Mouse (Mus musculus) testis, adult 2 months (tissue): ENCODE measurements at regions not wholly inside any gene's neighbourhood (a gene's known extent, or its start where the extent isn't known, plus 50 kb on each side); places are given as distances from the start of the nearest gene placed in this dataset.

Source experiments
- H3K27ac ChIP-seq: fragments of 200-500 bp; 2 replicates; pipeline ENCODE4 v1.5.1; 2012; ENCODE audit warnings: low read depth, low read length; ENCODE audit not compliant: control insufficient read depth, insufficient read depth
- H3K27me3 ChIP-seq: fragments of 200-500 bp; 2 replicates; pipeline ENCODE4 v1.6.1; 2012; ENCODE audit warnings: mild to moderate bottlenecking, low read length, moderate library complexity; ENCODE audit not compliant: control insufficient read depth, insufficient read depth
- H3K36me3 ChIP-seq: fragments of 200-500 bp; 2 replicates; pipeline ENCODE4 v1.6.1; 2012; ENCODE audit warnings: mild to moderate bottlenecking, low read length; ENCODE audit not compliant: control insufficient read depth, insufficient read depth
- H3K4me1 ChIP-seq: fragments of 200-500 bp; 2 replicates; pipeline ENCODE4 v1.6.1; 2012; ENCODE audit warnings: low read length; ENCODE audit not compliant: control insufficient read depth, insufficient read depth
- H3K4me3 ChIP-seq: fragments of 200-500 bp; 2 replicates; pipeline ENCODE4 v1.5.1; 2012; ENCODE audit warnings: low read depth, mild to moderate bottlenecking, low read length, moderate library complexity, mixed read lengths; ENCODE audit not compliant: control insufficient read depth
- CTCF ChIP-seq: fragments of 200-500 bp; IDR thresholded peaks from 2 replicates; pipeline ENCODE4 v1.5.1; 2012; ENCODE audit warnings: low read depth, mild to moderate bottlenecking, inconsistent platforms, low read length, moderate library complexity; ENCODE audit not compliant: control insufficient read depth, insufficient read depth, insufficient replicate concordance
- POLR2A ChIP-seq: fragments of 200-500 bp; IDR thresholded peaks from 2 replicates; pipeline ENCODE4 v1.6.1; 2012; ENCODE audit warnings: low read depth, mild to moderate bottlenecking, inconsistent platforms, low read length, moderate library complexity; ENCODE audit not compliant: control insufficient read depth

- Histone ChIP-seq H3K4me1 (no peaks in the 10 kb centered on the region), H3K4me3 (no peak overlapping the region), H3K36me3 (no peaks in the 10 kb centered on the region), H3K27ac (no peak overlapping the region), H3K27me3 (no peaks in the 10 kb centered on the region)
- TF ChIP-seq POLR2A (no peak), CTCF (no peak)
Observed at GRCm38 (mm10) chr15:36339971-36340550, 667.5 kb downstream of the Zfp706 start.

- H3K4me1 ChIP-seq: no peaks in the 10 kb centered on the region
- no peak overlapping the region for H3K4me3 ChIP-seq
- H3K27me3 ChIP-seq: no peaks in the 10 kb centered on the region
- no peaks in the 10 kb centered on the region for H3K36me3 ChIP-seq
- TF ChIP-seq CTCF (no peak), POLR2A (no peak)
- no peak overlapping the region for H3K27ac ChIP-seq
Observed at GRCm38 (mm10) chr15:36338766-36339165, 668.8 kb downstream of the Zfp706 start.

DNA sequence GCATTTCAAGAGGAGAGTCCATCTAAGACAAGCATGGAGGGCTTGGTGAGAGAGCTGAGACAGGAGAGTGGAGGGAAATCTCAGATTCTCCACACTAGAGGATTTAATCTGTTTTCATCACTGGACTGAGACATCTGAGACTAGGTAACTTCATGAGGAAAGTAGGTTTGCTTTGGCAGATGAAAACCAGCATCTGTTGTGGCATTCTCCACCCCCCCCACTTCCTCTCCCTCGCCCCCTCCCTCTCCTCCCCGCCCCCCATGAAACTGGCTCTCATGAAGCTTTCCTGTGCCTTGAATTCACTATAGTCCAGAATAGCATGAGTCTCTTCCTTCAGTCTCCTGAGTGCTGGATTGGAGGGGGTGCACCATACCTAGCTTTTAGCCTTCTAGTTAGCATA is 670.7 kb downstream of the Zfp706 start:
- Histone ChIP-seq H3K27me3 (no peaks in the 10 kb centered on the region), H3K4me3 (no peak overlapping the region), H3K4me1 (no peaks in the 10 kb centered on the region), H3K36me3 (no peaks in the 10 kb centered on the region), H3K27ac (no peak overlapping the region)
- TF ChIP-seq POLR2A: no peak
- TF ChIP-seq CTCF: no peak

DNA sequence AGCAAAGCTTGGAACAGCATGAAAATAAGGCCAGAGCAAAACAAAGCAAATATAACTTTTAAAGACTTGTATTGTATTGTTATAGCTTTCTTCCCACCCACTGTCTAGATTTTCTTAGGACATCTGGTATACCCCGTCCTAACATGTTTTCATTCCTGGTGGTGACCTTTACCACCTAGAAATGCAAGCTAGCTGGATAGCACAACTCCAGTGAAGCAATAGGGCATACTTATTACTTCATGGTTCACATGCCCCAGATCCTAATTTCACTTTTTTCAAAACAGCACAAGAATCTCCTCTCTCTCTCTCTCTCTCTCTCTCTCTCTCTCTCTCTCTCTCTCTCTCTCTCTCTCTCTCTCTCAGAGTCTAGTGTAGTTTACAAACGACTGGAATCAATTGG is 672.5 kb downstream of the Zfp706 start:
- no peaks in the 10 kb centered on the region for H3K4me1 ChIP-seq
- no peak for TF ChIP-seq CTCF
- no peak for TF ChIP-seq POLR2A
- H3K36me3 ChIP-seq: no peaks in the 10 kb centered on the region
- no peak overlapping the region for H3K4me3 ChIP-seq
- no peak overlapping the region for H3K27ac ChIP-seq
- no peaks in the 10 kb centered on the region for H3K27me3 ChIP-seq

DNA sequence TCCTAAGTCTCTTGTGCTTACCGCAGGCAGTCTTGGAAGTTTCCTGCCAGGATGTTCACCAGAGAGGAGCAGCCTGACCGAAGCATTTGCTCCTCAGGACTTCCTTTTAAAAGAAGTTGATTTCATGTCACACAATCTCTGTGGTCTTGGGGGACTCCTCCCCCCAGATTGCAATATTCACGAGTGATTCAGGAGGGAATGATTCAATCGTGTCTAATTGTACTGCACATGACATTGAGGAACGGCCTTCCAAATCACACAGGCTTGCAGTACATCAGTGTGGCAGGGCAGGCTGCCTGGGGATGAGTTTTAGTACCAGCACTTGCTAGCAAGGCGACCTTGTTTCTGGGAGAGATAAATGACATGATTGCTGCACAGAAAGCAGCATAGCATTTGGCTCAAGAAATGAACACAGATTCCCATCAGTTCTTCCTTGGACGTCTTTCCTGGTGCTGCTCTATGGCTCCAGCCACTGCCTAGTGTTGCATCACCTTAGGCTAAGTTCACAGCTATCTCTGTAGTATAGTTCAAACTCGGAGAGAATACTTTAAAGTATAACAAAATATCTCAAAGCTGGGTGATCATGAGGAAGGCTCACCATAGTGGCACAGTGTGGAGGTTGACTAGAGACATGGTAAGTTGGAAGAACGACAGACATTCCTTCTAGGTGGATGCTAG is 673.0 kb downstream of the Zfp706 start:
- Histone ChIP-seq H3K36me3 (no peaks in the 10 kb centered on the region), H3K27me3 (no peaks in the 10 kb centered on the region), H3K4me3 (no peak overlapping the region), H3K4me1 (no peaks in the 10 kb centered on the region), H3K27ac (no peak overlapping the region)
- TF ChIP-seq POLR2A: no peak

DNA sequence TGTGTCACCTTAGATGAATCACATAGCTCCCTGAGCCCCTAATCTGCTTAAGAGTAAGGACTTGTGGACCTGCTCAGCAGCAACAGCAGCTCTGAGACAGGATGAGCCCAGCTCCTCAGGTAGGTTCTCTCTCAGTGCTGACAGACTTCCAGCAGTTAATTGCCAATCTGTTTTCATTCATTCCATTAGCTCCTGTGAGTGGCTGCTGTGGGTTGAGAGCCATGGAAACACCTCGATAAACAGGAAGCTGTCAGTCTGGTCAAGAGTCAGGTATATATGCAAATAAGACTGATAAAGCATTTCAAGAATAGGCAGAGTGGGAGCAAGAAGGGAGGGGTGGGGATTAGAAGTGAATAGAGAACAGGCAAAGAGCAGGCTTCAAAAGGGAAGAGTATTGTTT is 673.7 kb downstream of the Zfp706 start:
- TF ChIP-seq POLR2A (no peak), CTCF (no peak)
- Histone ChIP-seq H3K36me3 (no peaks in the 10 kb centered on the region), H3K27ac (no peak overlapping the region), H3K27me3 (no peaks in the 10 kb centered on the region), H3K4me3 (no peak overlapping the region), H3K4me1 (no peaks in the 10 kb centered on the region)

DNA sequence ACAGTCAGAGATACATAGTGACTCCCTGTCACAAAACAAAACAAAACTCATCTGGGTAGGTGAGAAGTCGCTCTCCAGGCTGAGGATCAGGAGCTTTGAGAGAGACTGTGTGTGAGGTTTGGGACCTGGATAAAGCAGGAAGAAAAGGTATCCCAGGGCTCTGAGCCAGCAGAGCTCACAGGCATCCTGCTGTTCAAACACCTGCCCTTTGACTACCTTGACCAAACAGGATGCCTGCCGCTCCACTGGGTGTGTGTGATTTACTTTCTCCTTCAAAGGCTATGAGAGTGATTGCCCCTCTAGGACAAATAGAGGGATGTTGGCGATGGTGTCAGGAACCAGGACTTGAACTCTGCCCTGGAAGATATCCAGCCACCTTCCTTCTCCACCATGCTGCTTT is 674.3 kb downstream of the Zfp706 start:
- H3K4me1 ChIP-seq: no peaks in the 10 kb centered on the region
- no peaks in the 10 kb centered on the region for H3K36me3 ChIP-seq
- H3K27ac ChIP-seq: no peak overlapping the region
- no peak overlapping the region for H3K4me3 ChIP-seq
- H3K27me3 ChIP-seq: no peaks in the 10 kb centered on the region
- TF ChIP-seq POLR2A (no peak), CTCF (no peak)
